Mouse (Mus musculus) MEL (cell line): ENCODE measurements around the gene Ambra1.

Experiments used
- CTCF ChIP-seq, 3 experiments: IDR thresholded peaks in 2 of 3; conservative IDR thresholded peaks in 1 of 3; 2 replicates each; pipeline ENCODE4 v1.5.1; 2011 to 2012; ENCODE audit warnings: low read length in 3 of 3, low read depth in 2 of 3, mild to moderate bottlenecking in 2 of 3, improper control_type of control experiment in 1 of 3, inconsistent platforms in 1 of 3, mixed read lengths in 1 of 3, moderate library complexity in 1 of 3; ENCODE audit not compliant: control insufficient read depth in 1 of 3, insufficient read depth in 1 of 3, poor library complexity in 1 of 3, severe bottlenecking in 1 of 3
- EP300 ChIP-seq, 2 experiments: IDR thresholded peaks; 2 replicates each; pipeline ENCODE4 v1.6.1; 2011; ENCODE audit warnings: improper control_type of control experiment in 2 of 2, low read length in 2 of 2, low read depth in 1 of 2, mild to moderate bottlenecking in 1 of 2
- MAFK ChIP-seq: IDR thresholded peaks from 2 replicates; pipeline ENCODE4 v1.6.1; 2011; ENCODE audit warnings: low read depth, mild to moderate bottlenecking, low read length, improper control_type of control experiment, borderline replicate concordance
- MXI1 ChIP-seq: IDR thresholded peaks from 2 replicates; pipeline ENCODE4 v1.6.1; 2011; ENCODE audit warnings: mild to moderate bottlenecking, low read depth, low read length, improper control_type of control experiment
- POLR2A ChIP-seq, 2 experiments: IDR thresholded peaks; 2 replicates each; pipeline ENCODE4 v1.6.1; 2011 to 2012; ENCODE audit warnings: low read length in 2 of 2, mild to moderate bottlenecking in 2 of 2, control low read depth in 1 of 2, improper control_type of control experiment in 1 of 2, low read depth in 1 of 2, moderate library complexity in 1 of 2; ENCODE audit not compliant: control insufficient read depth in 1 of 2, insufficient read depth in 1 of 2, poor library complexity in 1 of 2
- POLR2AphosphoS5 ChIP-seq: IDR thresholded peaks from 2 replicates; pipeline ENCODE4 v1.6.1; 2012; ENCODE audit warnings: low read depth, borderline replicate concordance, mild to moderate bottlenecking, inconsistent platforms, low read length, moderate library complexity, mixed read lengths
- ZC3H11A ChIP-seq: IDR thresholded peaks from 2 replicates; pipeline ENCODE4 v1.6.1; 2012; ENCODE audit warnings: low read depth, mild to moderate bottlenecking, inconsistent platforms, low read length, improper control_type of control experiment
- ZMIZ1 ChIP-seq: IDR thresholded peaks from 2 replicates; pipeline ENCODE4 v1.6.1; 2012; ENCODE audit warnings: low read depth, mild to moderate bottlenecking, inconsistent platforms, low read length, improper control_type of control experiment, moderate library complexity
- ZNF384 ChIP-seq: IDR thresholded peaks from 2 replicates; pipeline ENCODE4 v1.6.1; 2012; ENCODE audit warnings: low read depth, mild to moderate bottlenecking, inconsistent platforms, low read length, improper control_type of control experiment

DNA sequence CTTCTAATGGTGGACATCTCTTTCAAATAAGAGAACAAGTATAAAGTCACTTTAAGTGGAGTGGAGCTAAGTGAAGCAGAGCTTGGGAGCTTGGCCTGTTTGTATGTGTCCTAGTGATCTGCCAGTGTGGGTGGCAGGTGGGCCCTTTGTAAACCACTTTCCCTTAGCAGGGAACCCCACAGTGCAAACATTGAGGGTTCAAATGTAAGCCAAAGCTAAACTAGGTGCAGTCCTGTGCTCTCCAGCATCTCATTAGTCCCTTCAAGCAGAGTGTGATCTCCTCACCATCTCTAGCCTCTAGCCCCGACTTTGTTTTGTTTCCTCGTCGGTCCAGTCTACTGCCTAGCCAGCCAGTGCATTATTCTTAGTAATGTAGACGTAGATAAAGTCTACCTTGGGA is 154.7 kb downstream of the Ambra1 start:
- TF ChIP-seq POLR2A (IDR thresholded peaks at IDR 0.05; ENCODE audit: control insufficient read depth in 1 of 2, insufficient read depth in 1 of 2, low read depth in 1 of 2, low read length in 2 of 2, poor library complexity in 1 of 2) (no peak), ZMIZ1 (no peak), ZC3H11A (no peak), MAFK (no peak), CTCF (IDR thresholded peaks at IDR 0.05 in 2 of 3, conservative IDR thresholded peaks at IDR 0.05 in 1 of 3; ENCODE audit: control insufficient read depth in 1 of 3, insufficient read depth in 1 of 3, low read depth in 2 of 3, low read length in 3 of 3, poor library complexity in 1 of 3, severe bottlenecking in 1 of 3) (no peak), EP300 (IDR thresholded peaks at IDR 0.05; ENCODE audit: low read depth in 1 of 2, low read length in 2 of 2) (no peak), POLR2AphosphoS5 (no peak), ZNF384 (no peak), MXI1 (no peak)
